Mouse (Mus musculus): ENCODE results near the gene Hspg2.

DNA sequence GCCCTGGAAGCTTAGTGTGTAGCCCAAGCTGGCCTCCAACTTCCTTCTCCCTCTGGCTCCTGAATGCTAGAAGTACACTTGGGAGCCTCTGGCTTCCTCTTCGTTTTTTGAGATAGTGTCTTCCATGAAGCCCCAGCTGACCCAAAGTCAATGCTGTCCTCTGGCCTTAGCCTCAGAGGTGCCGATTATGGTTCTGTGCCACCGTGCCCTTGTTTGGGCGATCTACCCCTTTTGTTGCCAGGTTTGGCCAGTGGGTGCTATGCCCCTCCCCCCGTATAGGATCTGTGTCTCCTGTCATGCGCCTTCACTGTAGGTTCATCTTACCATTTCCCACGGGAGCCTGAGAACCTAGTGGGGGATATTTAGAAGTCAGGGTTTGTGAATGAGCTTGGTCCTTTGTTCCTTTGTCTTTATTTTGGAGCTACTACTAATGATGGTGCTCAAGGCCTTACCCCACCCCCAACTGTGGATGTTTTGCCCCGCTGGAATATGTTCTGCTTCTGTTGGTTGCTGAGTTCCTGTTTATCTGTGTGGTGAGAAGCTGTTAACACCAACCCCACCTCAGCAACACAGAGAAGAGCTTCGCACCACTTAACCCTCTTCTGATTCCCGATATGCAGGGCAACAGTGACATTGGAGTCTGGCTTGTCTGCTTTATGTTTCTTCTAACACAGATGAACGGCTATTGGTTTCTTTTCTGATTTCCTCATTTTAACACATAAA, 135.0 kb downstream of the Hspg2 start:
- TF ChIP-seq ZNF384 (IDR thresholded peaks at IDR 0.05; ENCODE audit: low read depth, low read length) (no peak), CHD2 (IDR thresholded peaks at IDR 0.05; ENCODE audit: low read depth, low read length) (no peak)

Measured in ES-E14 (cell line).